Mouse (Mus musculus) forebrain, embryonic 11.5 days (tissue): ENCODE measurements at regions not wholly inside any gene's neighbourhood (a gene's known extent, or its start where the extent isn't known, plus 50 kb on each side); places are given as distances from the start of the nearest gene placed in this dataset.

Experiments
- ATAC-seq: fragments of 200-750 bp; cut with Nextera tagmentation; replicated peaks from 2 replicates; pipeline ENCODE4 v1.8.0; 2017; ENCODE audit warnings: moderate TSS enrichment; ENCODE audit not compliant: low FRiP score
- DNase-seq: peaks from one replicate; pipeline ENCODE4 v3.0.0-alpha.2; 2017; ENCODE audit warnings: low spot score
- H3K27ac ChIP-seq: fragments of 300-500 bp; sonication (generic); 2 replicates; pipeline ENCODE4 v1.5.1; 2014; ENCODE audit warnings: low read depth, low read length
- H3K27me3 ChIP-seq: fragments of 300-500 bp; sonication (generic); 2 replicates; pipeline ENCODE4 v1.6.1; 2014; ENCODE audit warnings: mild to moderate bottlenecking, low read length, mixed read lengths; ENCODE audit not compliant: control insufficient read depth, insufficient read depth
- H3K36me3 ChIP-seq: fragments of 300-500 bp; sonication (generic); 2 replicates; pipeline ENCODE4 v1.6.1; 2014; ENCODE audit warnings: mild to moderate bottlenecking, low read length, moderate library complexity, mixed read lengths; ENCODE audit not compliant: control insufficient read depth, insufficient read depth
- H3K4me1 ChIP-seq: fragments of 300-500 bp; sonication (generic); replicated peaks from 2 replicates; pipeline ENCODE4 v1.6.1; 2014; ENCODE audit warnings: low read length, mixed read lengths; ENCODE audit not compliant: control insufficient read depth, insufficient read depth
- H3K4me2 ChIP-seq: fragments of 300-500 bp; sonication (generic); 2 replicates; pipeline ENCODE4 v1.6.1; 2014; ENCODE audit warnings: low read depth, mild to moderate bottlenecking, low read length, moderate library complexity, mixed read lengths; ENCODE audit not compliant: severe bottlenecking
- H3K4me3 ChIP-seq: fragments of 300-500 bp; sonication (generic); 2 replicates; pipeline ENCODE4 v1.5.1; 2014; ENCODE audit warnings: low read depth, low read length
- H3K9ac ChIP-seq: fragments of 300-500 bp; sonication (generic); 2 replicates; pipeline ENCODE4 v1.6.1; 2014; ENCODE audit warnings: low read length
- H3K9me3 ChIP-seq: fragments of 300-500 bp; sonication (generic); 2 replicates; pipeline ENCODE4 v1.6.1; 2016; ENCODE audit warnings: low read length, mixed read lengths; ENCODE audit not compliant: control insufficient read depth
- WGBS: fragments of 180-500 bp; shearing (Covaris S2); extraction: QIAGEN DNeasy Blood & Tissue Kit; methylation state at CpG from one replicate; pipeline ENCODE4 v1.1.7; 2014; 5-methylcytosine and 5-hydroxymethylcytosine counted together

DNA sequence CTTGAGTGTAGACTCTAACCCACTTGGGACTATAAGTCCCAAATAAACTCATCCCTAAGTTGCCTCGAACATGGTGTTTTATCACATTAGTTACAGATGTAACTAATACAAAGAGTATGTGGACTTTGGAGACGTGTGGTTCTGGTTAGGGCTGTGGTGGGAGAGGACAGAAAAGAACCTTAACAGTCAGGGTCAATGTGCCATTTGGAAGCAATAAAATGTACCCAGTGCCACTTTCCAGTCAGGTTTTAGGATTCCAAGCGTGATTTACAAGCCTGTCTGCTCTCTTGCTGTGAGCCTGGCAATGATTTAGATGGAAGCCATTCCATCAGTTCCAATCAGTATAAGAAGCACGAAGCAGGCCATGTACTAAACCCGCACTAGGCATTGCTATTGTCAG, 65.2 kb upstream of the D16Ertd472e start:
- H3K4me2 ChIP-seq, result no peak overlapping the region
- no peak overlapping the region for H3K4me3 ChIP-seq
- no peak for ATAC-seq
- DNase-seq, result no peak
- H3K9ac ChIP-seq, result no peak overlapping the region
- no peaks in the 10 kb centered on the region for H3K9me3 ChIP-seq
- no peaks in the 10 kb centered on the region for H3K27me3 ChIP-seq
- no peaks in the 10 kb centered on the region for H3K36me3 ChIP-seq
- WGBS, result 79% methylated on average over 5 of the region's 5 CpGs
- no peak overlapping the region for H3K27ac ChIP-seq
- no peaks in the 10 kb centered on the region for H3K4me1 ChIP-seq

DNA sequence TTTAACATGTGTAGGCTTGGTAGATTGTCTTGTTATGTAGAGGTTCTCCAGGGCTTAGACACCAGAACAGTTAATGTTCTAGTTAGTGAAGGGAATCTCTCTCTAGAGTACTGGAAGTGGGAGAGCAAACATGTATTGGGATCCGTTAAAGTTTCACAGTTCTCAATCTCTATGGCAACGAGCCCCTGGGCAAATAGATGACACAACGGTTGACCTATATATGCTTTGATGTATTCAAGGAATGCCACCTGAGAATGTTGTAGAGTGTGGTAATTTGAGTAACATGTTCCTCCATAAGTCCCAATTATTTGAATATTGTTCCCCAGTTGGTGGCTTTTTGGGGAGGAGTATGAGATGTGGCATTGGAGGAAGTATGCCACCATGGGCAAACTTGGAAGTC, 64.7 kb upstream of the D16Ertd472e start:
- 80% methylated on average over 3 of the region's 3 CpGs for WGBS
- no peak overlapping the region for H3K27ac ChIP-seq
- no peak overlapping the region for H3K4me3 ChIP-seq
- no peak overlapping the region for H3K9ac ChIP-seq
- ATAC-seq (no peak), DNase-seq (no peak)
- no peaks in the 10 kb centered on the region for H3K27me3 ChIP-seq
- H3K4me2 ChIP-seq, result no peak overlapping the region
- H3K4me1 ChIP-seq, result no peaks in the 10 kb centered on the region
- H3K9me3 ChIP-seq, result no peaks in the 10 kb centered on the region
- no peaks in the 10 kb centered on the region for H3K36me3 ChIP-seq

DNA sequence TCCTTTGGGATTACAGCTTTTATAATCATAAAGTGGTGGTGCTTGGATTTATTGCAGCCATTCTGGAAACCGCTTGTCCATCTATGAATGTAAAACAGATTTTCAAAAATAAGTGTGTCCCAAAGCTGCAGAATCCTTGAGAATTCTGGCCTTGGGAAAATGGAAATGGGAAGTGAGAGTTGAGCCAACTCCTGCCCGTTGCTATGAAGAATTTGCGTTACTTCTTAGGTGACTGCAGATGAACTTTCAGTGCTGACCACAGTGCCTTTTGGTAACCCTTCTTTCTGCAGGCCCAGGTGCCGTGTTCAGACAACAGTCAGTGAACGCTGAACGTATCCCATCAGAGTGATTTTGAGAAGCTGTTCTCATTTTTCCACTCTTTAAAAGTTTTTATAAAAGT, 60.9 kb upstream of the D16Ertd472e start:
- no peak overlapping the region for H3K27ac ChIP-seq
- no peak overlapping the region for H3K4me2 ChIP-seq
- no peaks in the 10 kb centered on the region for H3K9me3 ChIP-seq
- no peaks in the 10 kb centered on the region for H3K4me1 ChIP-seq
- no peak for DNase-seq
- no peak overlapping the region for H3K4me3 ChIP-seq
- no peak overlapping the region for H3K9ac ChIP-seq
- H3K27me3 ChIP-seq, result no peaks in the 10 kb centered on the region
- H3K36me3 ChIP-seq, result no peaks in the 10 kb centered on the region
- no peak for ATAC-seq
- 88% methylated on average over 6 of the region's 6 CpGs for WGBS

DNA sequence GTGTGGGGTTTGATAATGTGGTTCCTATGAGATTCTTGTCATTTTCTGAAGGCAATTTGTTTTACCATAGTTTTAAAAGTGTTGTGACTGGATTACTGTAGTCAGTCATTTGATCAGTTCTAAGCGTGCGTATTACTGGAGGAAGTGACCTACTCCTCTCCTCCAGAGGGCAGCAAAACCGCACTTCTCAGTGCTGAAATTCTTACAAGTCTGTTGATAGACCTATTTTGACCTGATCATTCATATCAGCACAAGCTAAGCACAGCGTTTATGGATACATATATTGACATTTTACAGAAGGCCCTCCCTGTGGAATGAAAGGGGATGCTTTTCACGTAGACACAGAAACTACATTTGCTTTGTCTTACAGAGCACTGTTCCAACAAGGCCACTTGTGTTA, 60.5 kb upstream of the D16Ertd472e start:
- WGBS, result 49% methylated on average over 5 of the region's 5 CpGs
- Histone ChIP-seq H3K4me3 (no peak overlapping the region), H3K27me3 (no peaks in the 10 kb centered on the region), H3K4me1 (no peaks in the 10 kb centered on the region), H3K36me3 (no peaks in the 10 kb centered on the region), H3K9me3 (no peaks in the 10 kb centered on the region), H3K9ac (no peak overlapping the region), H3K27ac (no peak overlapping the region), H3K4me2 (no peak overlapping the region)
- DNase-seq, result no peak
- ATAC-seq, result peak; percentile 42; the same call in 1 of the 2 replicates

DNA sequence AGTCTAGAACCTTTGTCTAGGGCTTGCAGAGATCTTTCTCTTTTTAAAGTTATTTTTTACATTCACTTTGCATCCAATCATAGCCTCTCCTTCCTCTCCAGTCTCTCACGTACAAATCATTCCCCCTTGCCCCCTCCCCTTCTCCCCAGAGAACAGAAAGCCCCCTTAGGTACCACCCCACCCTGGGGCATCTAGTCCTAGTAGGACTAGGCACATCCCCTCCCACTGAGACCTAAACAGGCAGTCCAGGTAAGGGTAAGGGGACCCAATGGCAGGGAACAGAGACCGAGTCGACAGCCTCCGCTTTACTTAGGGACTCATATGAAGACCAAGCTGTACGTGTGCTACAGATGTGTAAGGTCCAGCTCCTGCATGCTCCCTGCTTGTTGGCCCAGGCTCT, 59.3 kb upstream of the D16Ertd472e start:
- no peak overlapping the region for H3K4me2 ChIP-seq
- no peaks in the 10 kb centered on the region for H3K9me3 ChIP-seq
- no peaks in the 10 kb centered on the region for H3K36me3 ChIP-seq
- H3K27ac ChIP-seq, result no peak overlapping the region
- DNase-seq (no peak), ATAC-seq (0 out of 2 replicates have a peak, but pooled peaks have one; percentile 39)
- H3K27me3 ChIP-seq, result no peaks in the 10 kb centered on the region
- 82% methylated on average over 5 of the region's 5 CpGs for whole genome bisulfite sequencing
- no peaks in the 10 kb centered on the region for H3K4me1 ChIP-seq
- no peak overlapping the region for H3K9ac ChIP-seq
- no peak overlapping the region for H3K4me3 ChIP-seq

DNA sequence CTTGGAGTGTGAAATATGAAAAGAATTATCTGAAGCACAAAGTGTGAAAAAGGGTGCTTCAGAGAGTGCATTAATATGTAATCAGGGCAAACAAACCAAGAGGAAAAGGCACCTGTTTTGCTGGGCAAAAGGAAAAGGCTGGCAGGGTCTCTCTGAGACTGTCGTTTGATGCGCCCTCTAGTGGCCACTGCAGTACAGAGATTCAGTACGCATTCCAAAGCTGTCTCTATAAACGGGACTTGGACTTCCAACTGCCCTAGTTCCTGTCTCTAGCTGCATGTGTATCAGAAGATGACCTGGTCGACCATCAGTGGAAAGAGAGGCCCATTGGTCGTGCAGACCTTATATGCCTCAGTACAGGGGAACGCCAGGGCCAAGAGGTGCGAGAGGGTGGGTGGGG, 58.7 kb upstream of the D16Ertd472e start:
- H3K9ac ChIP-seq, result no peak overlapping the region
- ATAC-seq (peak; percentile 79), DNase-seq (peak; percentile 84)
- no peaks in the 10 kb centered on the region for H3K4me1 ChIP-seq
- 24% methylated on average over 8 of the region's 8 CpGs for WGBS
- H3K9me3 ChIP-seq, result no peaks in the 10 kb centered on the region
- no peaks in the 10 kb centered on the region for H3K36me3 ChIP-seq
- H3K4me2 ChIP-seq, result no peak overlapping the region
- no peaks in the 10 kb centered on the region for H3K27me3 ChIP-seq
- no peak overlapping the region for H3K4me3 ChIP-seq
- H3K27ac ChIP-seq, result no peak overlapping the region

DNA sequence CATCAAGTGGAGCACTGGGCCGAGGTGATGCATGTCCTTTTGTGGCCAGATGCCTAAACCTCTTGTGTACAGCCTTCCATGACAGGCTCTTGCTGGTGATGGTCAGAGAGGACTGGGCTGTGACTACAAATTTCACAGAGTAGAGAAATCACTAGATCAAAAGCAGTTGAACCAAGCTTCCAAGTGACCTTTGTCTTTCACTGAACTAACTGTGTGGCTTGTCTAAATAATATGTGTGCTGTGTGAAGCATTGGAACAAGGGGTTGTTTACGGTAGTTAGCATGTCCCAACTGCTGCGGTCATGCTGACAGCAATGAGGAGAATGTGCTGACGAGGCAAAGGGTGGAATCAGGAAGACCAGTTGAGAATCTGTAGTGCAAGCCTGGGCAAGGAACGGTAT, 55.3 kb upstream of the D16Ertd472e start:
- Histone ChIP-seq H3K4me3 (no peak overlapping the region), H3K36me3 (no peaks in the 10 kb centered on the region), H3K27ac (no peak overlapping the region), H3K4me2 (no peak overlapping the region), H3K9me3 (no peaks in the 10 kb centered on the region), H3K27me3 (no peaks in the 10 kb centered on the region), H3K9ac (no peak overlapping the region), H3K4me1 (no peaks in the 10 kb centered on the region)
- 89% methylated on average over 5 of the region's 5 CpGs for WGBS
- no peak for DNase-seq
- no peak for ATAC-seq

DNA sequence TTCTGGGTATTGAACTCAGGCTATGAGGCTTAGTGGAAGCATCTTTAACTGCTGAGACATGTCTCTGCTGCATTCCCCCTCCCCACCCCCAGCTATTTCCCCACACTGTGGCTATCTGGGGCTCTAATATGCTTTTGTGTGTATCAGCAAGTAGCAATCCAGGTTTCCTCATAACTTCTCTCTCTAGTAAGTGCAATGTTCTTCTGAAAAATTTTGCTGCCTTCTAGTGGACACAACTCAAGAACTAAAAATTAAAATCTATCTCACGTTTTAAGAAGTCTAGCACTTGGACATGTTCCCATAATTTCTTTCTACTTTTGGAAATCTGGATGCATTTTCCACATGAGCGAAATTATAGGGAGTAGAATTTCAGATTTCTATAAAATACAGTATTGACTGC, 50.3 kb upstream of the D16Ertd472e start:
- Histone ChIP-seq H3K4me3 (no peak overlapping the region), H3K27ac (no peak overlapping the region), H3K9me3 (no peaks in the 10 kb centered on the region), H3K4me1 (no peaks in the 10 kb centered on the region), H3K36me3 (no peaks in the 10 kb centered on the region), H3K27me3 (no peaks in the 10 kb centered on the region), H3K9ac (no peak overlapping the region), H3K4me2 (no peak overlapping the region)
- no peak for ATAC-seq
- 75% methylated on average over 2 of the region's 2 CpGs for WGBS
- DNase-seq, result no peak
